Mouse (Mus musculus): ENCODE data around the gene Scmh1. TPM values are rescaled to one million over a fixed set of nuclear protein-coding genes. Genes with fewer than 3 reads are reported as not detected.

Scmh1 gene
- polyA plus RNA-seq, 1 experiment from 2014 or later = 9.0 TPM

DNA sequence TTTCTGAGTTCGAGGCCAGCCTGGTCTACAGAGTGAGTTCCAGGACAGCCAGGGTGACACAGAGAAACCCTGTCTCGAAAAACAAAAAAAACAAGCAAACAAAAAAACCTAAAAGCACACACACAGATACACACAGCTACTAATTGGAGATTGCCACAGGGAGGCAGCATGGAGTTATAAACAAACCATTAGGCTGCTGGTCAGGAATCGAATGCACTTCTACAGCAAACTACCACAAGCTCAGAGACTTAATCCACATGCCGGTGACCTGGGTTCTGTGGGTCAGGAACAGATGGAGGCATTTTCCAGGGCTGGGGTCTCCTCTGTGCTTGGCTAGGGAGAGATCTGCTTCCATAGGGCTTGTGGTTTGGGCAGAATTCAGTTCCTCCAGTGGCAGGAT is 17.6 kb upstream of the Scmh1 start:
- no peak overlapping the region for H3K9ac ChIP-seq (replicated peaks)
- no peak overlapping the region for H3K4me3 ChIP-seq (ENCODE audit: low read depth, low read length)
- no peaks in the 10 kb centered on the region for H3K27me3 ChIP-seq (ENCODE audit: insufficient read depth, low read length)
- H3K4me2 ChIP-seq (ENCODE audit: low read depth, low read length) = no peak overlapping the region
- H3K4me1 ChIP-seq (ENCODE audit: insufficient read depth) = no peaks in the 10 kb centered on the region
- ATAC-seq = no peak
- peak; percentile 44 for DNase-seq
- H3K27ac ChIP-seq (ENCODE audit: low read depth) = no peak overlapping the region
- TF ChIP-seq EP300 (IDR thresholded peaks at IDR 0.05; ENCODE audit: low read depth) (no peak), CTCF (IDR thresholded peaks at IDR 0.05; ENCODE audit: low read depth) (peak; percentile 69)
- no peaks in the 10 kb centered on the region for H3K36me3 ChIP-seq (replicated peaks; ENCODE audit: insufficient read depth, low read length)
- WGBS (ENCODE audit: insufficient replicate concordance) = 25% methylated on average over 4 of the region's 4 CpGs
- no peaks in the 10 kb centered on the region for H3K9me3 ChIP-seq (ENCODE audit: low read length)

DNA sequence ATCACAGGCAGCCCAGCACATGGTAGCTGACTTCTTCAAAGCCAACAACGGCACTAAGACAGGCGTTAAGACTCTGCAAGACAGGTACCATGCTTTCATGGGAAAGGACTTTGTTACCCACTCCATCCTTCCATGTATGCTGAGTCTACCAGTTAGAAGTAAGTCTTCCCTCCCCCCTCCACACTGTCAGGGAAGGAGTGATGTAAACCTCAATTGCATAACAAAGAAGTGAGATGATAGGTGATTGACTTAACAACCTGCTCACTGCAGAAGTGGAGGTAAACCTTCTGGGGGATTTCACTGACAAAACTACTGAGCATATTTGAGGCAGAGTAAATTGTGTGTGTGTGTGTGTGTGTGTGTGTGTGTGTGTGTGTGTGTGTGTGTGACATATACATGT is 17.1 kb upstream of the Scmh1 start:
- no peak for TF ChIP-seq EP300 (IDR thresholded peaks at IDR 0.05; ENCODE audit: low read depth)
- no peak for TF ChIP-seq CTCF (IDR thresholded peaks at IDR 0.05; ENCODE audit: low read depth)
- 76% methylated on average over 2 of the region's 2 CpGs for WGBS (ENCODE audit: insufficient replicate concordance)
- H3K4me2 ChIP-seq (ENCODE audit: low read depth, low read length) = no peak overlapping the region
- H3K36me3 ChIP-seq (replicated peaks; ENCODE audit: insufficient read depth, low read length) = no peaks in the 10 kb centered on the region
- DNase-seq (no peak), ATAC-seq (no peak)
- no peaks in the 10 kb centered on the region for H3K27me3 ChIP-seq (ENCODE audit: insufficient read depth, low read length)
- H3K4me3 ChIP-seq (ENCODE audit: low read depth, low read length) = no peak overlapping the region
- H3K27ac ChIP-seq (ENCODE audit: low read depth) = no peak overlapping the region
- no peak overlapping the region for H3K9ac ChIP-seq (replicated peaks)
- no peaks in the 10 kb centered on the region for H3K4me1 ChIP-seq (ENCODE audit: insufficient read depth)
- H3K9me3 ChIP-seq (ENCODE audit: low read length) = no peaks in the 10 kb centered on the region

DNA sequence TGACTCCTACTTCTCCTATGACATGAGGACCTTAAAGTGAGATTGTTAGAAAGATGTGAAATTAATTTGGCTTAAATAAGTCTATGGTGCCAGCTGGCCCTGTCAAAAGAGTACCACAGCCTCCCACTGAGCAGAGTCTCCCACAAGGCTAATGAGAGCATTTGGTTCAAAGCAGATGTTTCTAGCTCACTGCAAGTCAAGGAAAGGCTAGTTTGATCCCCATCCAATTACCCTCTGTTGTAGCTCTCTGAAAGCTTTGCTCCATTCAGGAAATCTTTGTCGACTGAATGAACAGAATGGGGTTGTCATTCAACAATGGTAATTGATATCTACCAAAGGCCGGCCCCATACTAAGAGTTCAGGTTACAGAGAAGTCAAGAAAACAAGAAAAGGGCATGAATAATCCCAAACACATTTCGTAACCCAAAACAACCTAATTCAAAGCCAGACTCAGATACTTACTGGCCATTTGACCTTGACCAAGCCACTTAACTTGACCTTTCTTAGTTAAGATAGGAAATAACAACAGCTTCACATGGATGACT is 16.0 kb upstream of the Scmh1 start:
- DNase-seq (no peak), ATAC-seq (no peak)
- no peak for TF ChIP-seq CTCF (IDR thresholded peaks at IDR 0.05; ENCODE audit: low read depth)
- no peak for TF ChIP-seq EP300 (IDR thresholded peaks at IDR 0.05; ENCODE audit: low read depth)
- no peak overlapping the region for H3K9ac ChIP-seq (replicated peaks)
- WGBS (ENCODE audit: insufficient replicate concordance) = 71% methylated on average over 3 of the region's 3 CpGs
- no peak overlapping the region for H3K27ac ChIP-seq (ENCODE audit: low read depth)
- no peaks in the 10 kb centered on the region for H3K4me1 ChIP-seq (ENCODE audit: insufficient read depth)
- H3K4me3 ChIP-seq (ENCODE audit: low read depth, low read length) = no peak overlapping the region
- H3K9me3 ChIP-seq (ENCODE audit: low read length) = no peaks in the 10 kb centered on the region
- no peaks in the 10 kb centered on the region for H3K36me3 ChIP-seq (replicated peaks; ENCODE audit: insufficient read depth, low read length)
- no peaks in the 10 kb centered on the region for H3K27me3 ChIP-seq (ENCODE audit: insufficient read depth, low read length)
- H3K4me2 ChIP-seq (ENCODE audit: low read depth, low read length) = no peak overlapping the region

DNA sequence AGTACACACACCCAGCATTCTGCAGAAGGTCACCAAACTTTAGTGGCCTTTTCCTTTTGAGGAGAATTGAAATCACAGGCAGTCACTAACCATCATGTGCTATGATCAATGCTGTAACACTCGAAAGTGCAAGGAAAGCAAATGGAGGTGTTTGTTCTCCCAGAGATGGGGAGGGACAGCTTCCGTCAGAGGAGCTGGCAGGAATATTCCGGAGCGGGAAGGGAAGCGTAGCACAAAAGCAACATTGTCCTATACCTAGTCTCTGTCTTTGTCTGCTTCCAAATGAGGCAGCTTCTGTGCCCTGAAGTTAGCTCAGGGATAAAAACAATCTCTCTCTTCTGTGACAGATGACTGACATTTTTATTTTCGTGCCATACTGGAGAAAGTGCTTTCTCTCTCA is 15.5 kb upstream of the Scmh1 start:
- H3K27me3 ChIP-seq (ENCODE audit: insufficient read depth, low read length) = no peaks in the 10 kb centered on the region
- no peak overlapping the region for H3K4me2 ChIP-seq (ENCODE audit: low read depth, low read length)
- WGBS (ENCODE audit: insufficient replicate concordance) = 80% methylated on average over 6 of the region's 6 CpGs
- TF ChIP-seq EP300 (IDR thresholded peaks at IDR 0.05; ENCODE audit: low read depth) (no peak), CTCF (IDR thresholded peaks at IDR 0.05; ENCODE audit: low read depth) (no peak)
- H3K4me1 ChIP-seq (ENCODE audit: insufficient read depth) = no peaks in the 10 kb centered on the region
- H3K36me3 ChIP-seq (replicated peaks; ENCODE audit: insufficient read depth, low read length) = no peaks in the 10 kb centered on the region
- H3K4me3 ChIP-seq (ENCODE audit: low read depth, low read length) = no peak overlapping the region
- no peak overlapping the region for H3K9ac ChIP-seq (replicated peaks)
- ATAC-seq (no peak), DNase-seq (no peak)
- H3K27ac ChIP-seq (ENCODE audit: low read depth) = no peak overlapping the region
- no peaks in the 10 kb centered on the region for H3K9me3 ChIP-seq (ENCODE audit: low read length)

DNA sequence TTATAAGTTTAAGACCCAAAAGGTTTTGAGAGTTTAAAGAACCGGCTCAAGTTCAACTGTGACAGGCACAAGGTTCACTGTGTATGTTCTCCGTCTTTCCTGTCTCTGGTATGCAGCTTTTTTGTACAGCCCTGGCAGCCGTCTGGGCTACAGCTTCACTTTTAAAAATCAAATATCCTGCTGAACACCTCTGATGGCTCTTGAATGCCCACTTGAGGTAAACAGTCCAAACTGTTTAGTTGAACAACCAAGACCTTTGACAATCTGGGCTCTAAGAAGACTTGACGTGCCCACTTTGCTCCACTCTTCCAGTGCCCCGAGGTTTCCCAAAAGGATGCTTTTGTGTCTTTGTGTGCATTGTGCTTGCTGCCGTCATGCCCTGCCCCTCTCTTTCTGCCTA is 13.5 kb upstream of the Scmh1 start:
- Histone ChIP-seq H3K27me3 (ENCODE audit: insufficient read depth, low read length) (no peaks in the 10 kb centered on the region), H3K4me2 (ENCODE audit: low read depth, low read length) (no peak overlapping the region), H3K9me3 (ENCODE audit: low read length) (no peaks in the 10 kb centered on the region), H3K27ac (ENCODE audit: low read depth) (no peak overlapping the region), H3K9ac (replicated peaks) (no peak overlapping the region), H3K4me3 (ENCODE audit: low read depth, low read length) (no peak overlapping the region), H3K4me1 (ENCODE audit: insufficient read depth) (no peaks in the 10 kb centered on the region), H3K36me3 (replicated peaks; ENCODE audit: insufficient read depth, low read length) (no peaks in the 10 kb centered on the region)
- no peak for TF ChIP-seq CTCF (IDR thresholded peaks at IDR 0.05; ENCODE audit: low read depth)
- no peak for TF ChIP-seq EP300 (IDR thresholded peaks at IDR 0.05; ENCODE audit: low read depth)
- ATAC-seq (no peak), DNase-seq (no peak)
- WGBS (ENCODE audit: insufficient replicate concordance) = 77% methylated on average over 6 of the region's 6 CpGs

DNA sequence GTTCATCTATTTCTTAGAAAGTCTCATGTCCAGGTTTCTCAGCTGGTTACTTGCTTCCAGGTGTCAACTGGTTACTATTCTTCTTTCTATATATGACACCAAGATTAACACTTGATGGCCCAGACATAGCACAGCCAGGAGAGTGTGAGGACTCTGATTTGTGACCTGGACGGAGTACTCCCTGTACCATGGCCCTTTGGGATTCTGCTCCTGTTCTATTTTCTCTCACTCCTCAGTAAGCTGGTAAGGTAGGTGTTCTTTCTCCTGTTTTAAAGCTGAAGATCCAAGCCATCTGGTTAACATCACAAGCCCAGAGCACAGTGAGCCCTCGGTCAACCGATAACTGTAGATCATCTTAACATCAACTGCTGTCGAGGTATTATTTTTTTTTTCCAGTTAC is 12.7 kb upstream of the Scmh1 start:
- no peaks in the 10 kb centered on the region for H3K36me3 ChIP-seq (replicated peaks; ENCODE audit: insufficient read depth, low read length)
- ATAC-seq = no peak
- H3K4me2 ChIP-seq (ENCODE audit: low read depth, low read length) = no peak overlapping the region
- H3K4me1 ChIP-seq (ENCODE audit: insufficient read depth) = no peaks in the 10 kb centered on the region
- DNase-seq = no peak
- WGBS (ENCODE audit: insufficient replicate concordance) = 74% methylated on average over 4 of the region's 4 CpGs
- no peaks in the 10 kb centered on the region for H3K9me3 ChIP-seq (ENCODE audit: low read length)
- H3K27me3 ChIP-seq (ENCODE audit: insufficient read depth, low read length) = no peaks in the 10 kb centered on the region
- TF ChIP-seq CTCF (IDR thresholded peaks at IDR 0.05; ENCODE audit: low read depth) (no peak), EP300 (IDR thresholded peaks at IDR 0.05; ENCODE audit: low read depth) (no peak)
- no peak overlapping the region for H3K4me3 ChIP-seq (ENCODE audit: low read depth, low read length)
- no peak overlapping the region for H3K9ac ChIP-seq (replicated peaks)
- H3K27ac ChIP-seq (ENCODE audit: low read depth) = no peak overlapping the region

DNA sequence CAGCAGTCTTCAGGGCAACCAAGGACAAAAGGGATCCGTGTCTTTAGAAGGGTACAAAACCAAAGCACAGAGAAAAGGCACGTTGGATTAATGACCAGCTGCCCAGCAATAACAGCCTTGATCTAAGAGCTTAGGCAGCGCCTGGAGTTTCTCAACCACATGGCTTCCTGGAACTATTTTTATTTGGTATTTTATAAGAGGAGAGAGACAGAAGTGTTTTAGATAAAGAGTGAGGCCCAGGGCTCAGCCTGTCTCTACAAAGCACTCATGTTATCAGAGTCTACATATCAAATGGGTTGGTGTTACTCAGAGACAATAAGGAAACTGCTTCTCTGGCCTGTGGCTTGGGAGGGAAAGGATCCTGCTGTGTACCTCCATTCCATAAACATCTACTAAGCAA is 12.3 kb upstream of the Scmh1 start:
- Histone ChIP-seq H3K27ac (ENCODE audit: low read depth) (no peak overlapping the region), H3K27me3 (ENCODE audit: insufficient read depth, low read length) (no peaks in the 10 kb centered on the region), H3K4me3 (ENCODE audit: low read depth, low read length) (no peak overlapping the region), H3K9me3 (ENCODE audit: low read length) (no peaks in the 10 kb centered on the region), H3K9ac (replicated peaks) (no peak overlapping the region), H3K36me3 (replicated peaks; ENCODE audit: insufficient read depth, low read length) (no peaks in the 10 kb centered on the region), H3K4me2 (ENCODE audit: low read depth, low read length) (no peak overlapping the region), H3K4me1 (ENCODE audit: insufficient read depth) (no peaks in the 10 kb centered on the region)
- DNase-seq = no peak
- ATAC-seq = no peak
- no peak for TF ChIP-seq CTCF (IDR thresholded peaks at IDR 0.05; ENCODE audit: low read depth)
- no peak for TF ChIP-seq EP300 (IDR thresholded peaks at IDR 0.05; ENCODE audit: low read depth)
- 38% methylated on average over 3 of the region's 3 CpGs for WGBS (ENCODE audit: insufficient replicate concordance)

All from liver, postnatal 0 days (tissue).